Mouse (Mus musculus) layer of hippocampus, postnatal 36 days (tissue): Measurements from ENCODE around the gene Zfp13. TPM values are rescaled to one million over a fixed set of nuclear protein-coding genes. Genes with fewer than 3 reads are reported as not detected.
"Not testable (repeated sequence)": the region's sequence is repeated elsewhere in the genome, so short reads cannot be mapped to it uniquely, and the experiment has no call there.

Experiments used
- DNase-seq, 2 experiments: peaks; one replicate each; pipeline ENCODE4 v3.0.0; 2022
- total RNA-seq, 2 experiments: library from RNA; stranded (reverse); gene quantifications; 2 replicates each; pipeline ENCODE4 v1.2.3; 2021

Gene Zfp13
- total RNA-seq: 10 to 100 TPM; 25.0 to 32.3 TPM

DNA sequence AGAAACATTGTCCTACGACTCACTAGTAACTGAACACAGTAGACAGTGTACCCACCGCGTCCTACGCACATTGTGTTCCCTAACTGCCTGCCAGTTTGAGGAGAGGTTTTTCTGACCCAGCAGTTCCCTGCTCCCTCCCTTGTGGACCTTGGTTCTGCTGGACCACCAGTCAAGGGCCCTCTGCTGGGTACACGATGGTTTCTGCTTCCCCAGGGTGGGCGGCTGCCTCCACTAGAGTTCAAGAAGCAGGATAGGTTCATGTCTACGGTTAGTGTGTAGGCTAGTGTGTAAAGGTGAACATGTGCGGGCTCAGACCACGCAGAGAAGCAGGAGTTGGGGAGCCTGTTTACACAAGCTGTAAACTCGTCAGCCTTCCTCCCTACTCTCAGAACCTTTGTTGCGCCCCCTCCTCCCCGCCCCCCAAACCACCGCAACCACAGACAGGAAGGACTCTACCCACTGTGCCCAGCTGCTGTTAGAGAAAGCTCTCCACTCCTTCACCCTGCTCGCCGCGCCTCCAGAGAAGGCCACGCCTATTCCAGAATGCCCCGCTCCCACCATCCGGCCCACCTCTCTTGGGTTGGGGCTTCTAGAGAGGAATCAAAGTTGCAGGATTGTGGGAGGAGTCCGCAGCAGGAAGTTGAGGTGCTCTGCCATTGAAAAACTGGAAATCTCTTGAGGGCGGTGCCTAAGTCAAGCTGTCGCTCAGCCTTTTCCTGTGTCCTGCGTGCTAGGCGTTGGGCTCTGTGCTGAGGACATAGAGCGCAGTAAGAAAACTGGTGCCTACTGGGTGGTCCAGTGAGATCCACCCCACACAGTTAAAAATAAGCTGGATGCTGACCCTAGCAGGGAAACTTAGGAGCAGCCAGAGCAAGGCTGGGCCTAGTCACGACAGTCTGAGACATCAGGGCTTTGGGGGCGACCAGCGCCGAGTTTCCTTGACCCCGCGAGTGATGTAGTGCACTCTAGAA is at the start of gene Zfp13:
TSS of gene Zfp13 (minus strand) at position 906 of the 971 bp plus-strand sequence.
- peak; percentile 76 to 79 for DNase-seq

DNA sequence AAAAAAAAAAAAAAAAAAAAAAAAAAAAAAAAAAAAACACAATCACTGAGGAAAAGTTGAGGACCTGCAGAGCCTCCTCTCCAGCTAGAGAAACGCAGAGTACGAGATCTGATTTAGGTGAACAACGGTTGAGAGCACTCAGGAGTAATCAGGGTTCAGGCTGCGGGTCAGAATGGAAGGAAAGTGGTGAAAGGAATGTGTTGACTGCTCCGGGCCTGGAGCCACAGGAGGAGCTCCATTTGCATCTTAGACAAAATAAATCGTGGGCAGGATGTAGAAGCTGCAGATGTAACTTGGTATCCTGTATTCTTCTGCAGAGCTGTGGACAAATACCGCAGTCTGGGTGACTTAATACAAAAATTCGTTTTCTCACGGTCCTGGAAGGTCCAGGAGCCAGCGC is 46.6 kb upstream of the Zfp13 start:
- no peak for DNase-seq

GRCm38 (mm10) chr17:23644613-23645495 is 45.6 kb upstream of the Zfp13 start, which contains the start of gene Mmp25:
Gene Mmp25, minus strand, starts transcription at chr17:23645277.
- no peak for DNase-seq

DNA sequence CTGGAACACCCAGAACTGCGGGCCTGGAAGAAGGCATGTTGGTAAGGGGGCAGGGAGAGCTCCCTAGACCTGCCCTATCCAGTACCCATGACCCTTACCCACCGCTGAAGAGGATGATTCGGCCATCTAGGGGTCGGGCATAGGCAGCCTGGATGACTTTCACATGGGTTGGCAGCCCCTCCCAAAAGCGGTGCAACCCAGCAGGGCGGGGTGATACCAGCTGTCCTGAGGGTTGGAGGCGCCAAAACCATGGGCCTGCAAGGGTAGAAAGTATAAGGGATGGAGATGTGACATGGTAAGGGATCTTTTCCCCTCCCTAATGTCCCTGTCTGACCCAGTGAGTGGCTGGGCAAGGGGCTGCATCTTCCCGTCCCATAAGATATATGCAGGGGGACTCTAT is 32.0 kb upstream of the Zfp13 start:
- no peak for DNase-seq

DNA sequence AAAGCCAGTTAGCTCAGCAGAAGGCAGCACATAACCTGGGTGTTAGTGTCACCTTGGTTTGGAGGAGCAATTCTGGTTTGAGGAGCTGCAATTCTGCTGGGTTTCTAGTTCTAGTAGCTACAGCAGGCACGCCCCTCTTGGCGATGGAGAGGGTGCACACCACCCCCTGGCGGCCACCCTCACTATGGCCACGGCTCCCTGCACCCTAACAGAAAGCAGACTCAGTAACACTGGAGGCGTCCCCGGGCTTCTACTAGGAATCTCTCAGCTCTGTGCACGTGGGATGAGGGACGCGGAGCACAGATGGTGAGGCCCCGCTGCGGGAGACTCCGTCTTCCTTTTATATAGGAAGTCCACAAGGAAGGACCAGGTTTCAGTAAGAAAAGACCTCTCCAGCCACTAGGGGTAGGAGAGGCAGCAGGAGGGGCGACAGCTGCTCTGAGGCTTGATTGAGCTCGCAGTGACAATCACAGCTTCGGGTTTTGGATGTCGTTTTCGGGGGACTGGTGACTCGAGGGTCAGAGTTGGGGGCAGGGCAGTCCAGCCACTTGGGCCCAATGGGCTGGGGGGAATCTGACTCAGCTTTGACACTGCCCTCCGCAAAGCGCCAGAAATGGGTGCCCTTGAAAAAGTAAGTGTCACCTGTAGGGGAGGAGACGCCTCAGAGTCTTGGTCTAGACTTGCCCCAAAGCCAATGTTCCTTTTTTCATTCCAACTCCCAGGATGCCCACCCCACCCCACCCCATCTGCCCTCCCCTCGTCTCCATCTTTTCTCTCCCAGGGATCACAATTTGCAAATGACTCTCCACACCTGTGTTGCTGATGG is 31.1 kb upstream of the Zfp13 start:
- DNase-seq: peak; percentile 81 to 82

GRCm38 (mm10) chr17:23627813-23628212 is 28.5 kb upstream of the Zfp13 start:
- no peak for DNase-seq

DNA sequence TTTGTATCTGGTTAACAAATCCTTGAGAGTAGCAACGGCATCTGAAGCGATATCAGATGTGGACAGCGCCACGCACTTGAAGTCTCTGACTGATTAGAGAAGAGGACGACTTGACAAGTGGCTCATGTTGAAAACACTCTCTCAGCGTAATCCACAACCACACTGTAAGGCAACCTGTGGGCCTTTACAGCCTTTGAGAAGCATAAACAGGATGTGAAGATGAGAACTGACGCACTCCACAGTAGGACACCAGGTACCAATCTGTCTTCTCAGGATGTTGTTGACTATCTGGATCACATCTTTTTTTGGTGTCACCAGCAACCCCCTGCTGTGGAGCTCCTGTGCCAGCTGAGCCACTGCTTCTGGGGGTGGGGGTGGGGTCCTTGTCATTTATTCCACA is 21.1 kb upstream of the Zfp13 start:
- DNase-seq: no peak

- no peak for DNase-seq
Measured at GRCm38 (mm10) chr17:23617087-23617486, 17.8 kb upstream of the Zfp13 start.

DNA sequence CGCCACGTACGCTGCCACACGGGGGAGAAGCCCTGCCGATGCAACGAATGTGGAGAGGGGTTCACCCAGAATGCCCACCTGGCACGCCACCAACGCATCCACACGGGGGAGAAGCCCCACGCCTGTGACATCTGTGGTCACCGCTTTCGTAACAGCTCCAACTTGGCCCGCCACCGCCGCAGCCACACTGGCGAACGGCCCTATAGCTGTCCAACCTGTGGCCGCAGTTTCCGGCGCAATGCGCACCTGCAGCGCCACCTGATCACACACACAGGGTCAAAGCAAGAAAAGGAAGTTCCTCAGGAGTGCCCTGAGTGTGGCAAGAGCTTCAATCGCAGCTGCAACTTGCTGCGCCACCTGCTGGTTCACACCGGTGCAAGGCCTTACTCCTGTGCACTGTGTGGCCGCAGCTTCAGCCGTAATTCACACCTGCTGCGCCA is 11.1 kb upstream of the Zfp13 start:
- DNase-seq: no peak

- no peak for DNase-seq
Measured at GRCm38 (mm10) chr17:23609612-23610011, 10.3 kb upstream of the Zfp13 start.

- DNase-seq: no peak
Measured at GRCm38 (mm10) chr17:23605220-23605619, 5.9 kb upstream of the Zfp13 start.

GRCm38 (mm10) chr17:23604394-23604793 is 5.1 kb upstream of the Zfp13 start:
- no peak for DNase-seq

DNA sequence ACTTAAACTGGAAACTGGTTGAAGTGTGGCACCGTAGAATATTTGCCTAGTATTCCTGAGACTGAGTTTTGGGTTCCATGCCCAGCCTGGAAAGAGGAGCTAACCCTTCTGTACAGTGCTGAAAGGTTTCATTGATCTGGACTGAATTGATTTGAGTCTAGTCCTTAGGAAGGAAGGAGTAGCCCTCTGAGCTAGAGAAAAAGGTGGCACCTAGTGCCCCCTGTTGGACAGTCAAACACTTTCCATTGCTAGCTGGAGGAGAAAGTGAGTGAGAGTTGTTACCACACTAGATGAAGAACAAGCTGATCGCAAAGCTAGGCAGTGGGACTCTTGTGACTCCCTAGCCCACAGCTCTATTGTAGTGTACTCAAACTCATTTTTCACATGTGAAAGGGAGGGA is 4.3 kb upstream of the Zfp13 start:
- no peak for DNase-seq

DNA sequence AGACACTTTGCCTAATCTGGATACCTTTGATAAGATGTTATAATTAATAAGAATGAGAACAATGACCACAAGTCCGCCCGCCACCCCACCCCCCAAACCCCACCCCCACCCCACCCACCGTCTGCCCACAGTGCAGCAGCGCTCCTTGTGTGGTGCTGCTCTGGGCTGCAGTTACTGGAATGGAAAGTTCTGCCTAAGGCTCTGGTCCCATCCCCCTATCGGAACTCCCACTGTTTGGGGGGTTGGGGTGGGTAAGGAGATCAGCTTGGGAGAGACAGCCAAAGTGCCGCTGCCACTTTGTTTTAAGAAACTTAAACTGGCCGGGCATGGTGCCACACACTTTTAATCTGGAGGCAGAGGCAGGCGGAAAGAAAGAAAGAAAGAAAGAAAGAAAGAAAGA is 3.8 kb upstream of the Zfp13 start:
- no peak for DNase-seq

DNA sequence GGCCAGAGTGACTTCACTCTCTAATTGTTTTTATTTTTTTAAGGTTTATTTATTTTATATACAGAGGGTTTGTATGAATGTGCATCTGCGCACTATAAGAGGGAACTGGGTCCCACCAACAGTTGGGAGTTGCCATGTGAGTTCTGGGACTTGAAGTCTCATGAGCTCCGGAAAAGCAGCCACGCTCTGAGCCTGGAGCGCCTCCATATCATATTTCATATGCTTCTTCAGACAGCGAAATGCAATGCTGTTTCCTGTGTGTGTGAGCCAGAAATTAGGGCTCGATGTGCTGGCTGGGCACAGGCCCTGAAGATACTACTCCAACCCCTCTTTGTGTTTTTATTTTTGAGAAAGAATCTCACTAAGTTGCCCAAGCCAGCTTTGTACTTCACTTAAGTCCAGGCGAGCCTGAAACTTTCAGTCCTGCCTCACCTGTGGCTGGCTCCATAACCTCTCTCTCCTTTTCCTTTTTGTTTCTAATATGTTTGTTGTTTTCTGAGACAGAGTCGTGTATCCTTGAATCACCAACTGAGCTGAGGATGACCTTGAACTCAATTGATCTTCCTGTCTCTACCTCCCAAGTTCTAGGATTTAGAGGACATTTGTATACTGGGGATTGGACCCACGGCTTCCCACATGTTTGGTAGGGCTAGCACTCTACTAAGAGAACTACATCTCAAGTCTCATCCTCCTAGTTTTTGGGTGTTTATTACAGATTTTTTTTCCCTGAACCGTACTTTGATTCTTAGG is 2.7 kb upstream of the Zfp13 start:
- DNase-seq: no peak

DNA sequence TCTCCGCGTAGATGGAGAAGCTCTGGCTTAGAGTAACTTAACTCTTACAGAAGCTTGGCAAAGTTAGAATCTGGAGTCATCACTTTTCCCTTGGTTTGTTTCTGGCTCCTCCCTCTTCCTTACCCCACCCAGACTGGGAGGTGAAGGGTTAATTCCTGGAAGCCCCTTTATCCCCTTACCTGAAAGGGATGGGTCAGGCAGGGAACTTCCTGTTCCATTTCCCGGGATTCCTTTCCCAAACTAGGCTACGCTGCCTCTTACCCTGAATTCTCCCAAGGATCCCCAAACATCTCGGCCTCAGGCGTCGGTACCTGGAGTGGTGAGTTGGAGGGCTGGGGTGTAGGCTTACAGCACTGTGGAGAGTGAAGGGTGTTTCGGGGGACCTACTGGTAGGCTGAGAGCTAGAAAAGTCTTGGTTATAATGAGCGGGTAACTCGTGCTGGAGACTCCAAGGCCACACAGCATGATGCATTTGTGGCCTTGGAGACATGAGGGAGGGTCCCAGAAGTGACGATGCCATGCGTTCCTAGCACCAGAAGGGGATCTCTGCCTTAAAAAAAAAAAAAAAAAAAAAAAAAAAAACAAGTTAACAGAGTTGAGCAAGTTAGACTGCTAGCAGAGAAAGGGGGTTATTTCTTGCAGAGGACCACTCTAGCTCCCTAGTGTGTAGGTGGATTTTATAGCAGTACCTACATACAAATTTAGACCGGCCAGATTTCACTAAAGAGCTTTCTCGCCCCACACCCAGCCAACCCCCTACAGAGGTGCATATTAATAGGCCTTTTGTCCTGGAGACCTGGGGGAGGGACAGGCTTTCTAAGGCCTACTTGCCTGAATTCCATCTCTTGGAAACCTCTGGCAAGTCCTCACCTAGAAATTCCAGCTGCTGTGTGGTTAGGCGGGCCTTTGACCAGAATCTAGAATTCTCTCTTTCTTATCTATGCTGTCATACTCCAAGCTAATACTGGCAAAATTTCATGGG is 1.6 kb upstream of the Zfp13 start, which contains the start of gene Zscan10:
TSS of gene Zscan10 (plus strand) at position 216 of the 982 bp plus-strand sequence.
- no peak for DNase-seq

DNA sequence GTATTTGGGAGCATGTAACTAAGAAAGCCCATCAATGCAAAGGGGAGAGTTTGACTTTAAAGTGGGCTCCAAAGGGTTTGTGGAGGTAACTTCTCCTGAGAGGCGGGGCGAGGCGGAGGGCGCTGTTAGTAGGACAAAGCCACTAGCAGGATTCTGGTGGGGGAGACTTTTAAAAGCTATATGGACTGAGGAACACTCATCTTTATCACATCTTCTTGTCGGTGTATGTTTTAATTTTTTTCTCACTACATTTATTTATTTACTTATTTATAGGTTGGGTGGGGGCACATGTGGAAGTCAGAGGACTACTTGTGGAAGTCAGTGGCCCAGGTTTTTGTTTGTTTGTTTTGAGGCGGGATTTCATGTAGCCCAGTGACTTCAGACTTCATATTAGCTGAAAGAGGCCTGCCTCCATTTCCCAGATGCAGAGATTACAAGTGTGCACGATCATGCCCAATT is 347 bp upstream of the Zfp13 start:
- no peak for DNase-seq

GRCm38 (mm10) chr17:23595139-23595538 is 4.1 kb downstream of the Zfp13 start:
- DNase-seq: not testable (repeated sequence)

GRCm38 (mm10) chr17:23592926-23593300 is 6.4 kb downstream of the Zfp13 start:
- no peak for DNase-seq
